Mouse (Mus musculus): ENCODE results near the gene Tmem63b. TPM values are rescaled to one million over a fixed set of nuclear protein-coding genes. Genes with fewer than 3 reads are reported as not detected.

The Tmem63b gene
- 1 to 10 TPM; 2.0 to 2.7 (median 2.4) TPM for polyA plus RNA-seq (2017; shearing (Covaris generic))

DNA sequence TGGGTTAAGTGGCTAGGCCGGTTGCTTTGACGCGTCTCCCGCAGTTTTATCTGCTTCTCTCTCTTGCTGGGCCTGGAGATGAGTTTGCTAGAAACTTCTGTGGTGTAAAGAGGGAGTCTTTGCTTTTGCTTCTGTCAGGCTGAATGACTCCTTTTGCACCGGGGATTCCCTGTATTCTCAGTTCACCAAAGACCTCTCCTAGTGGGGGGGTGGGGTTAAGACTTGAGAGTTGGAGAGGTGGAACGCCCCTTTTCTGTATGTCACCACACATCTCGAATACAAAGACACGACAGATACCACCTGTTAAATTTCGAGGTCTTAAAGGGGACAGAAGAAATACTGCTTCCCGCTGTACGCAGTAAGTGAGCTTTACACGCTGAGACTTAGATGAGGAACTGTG, at the start of gene Tmem63b:
Gene Tmem63b, minus strand, starts transcription at position 190 of the 400 bp plus-strand sequence.
- ATAC-seq: peak; percentile 44

DNA sequence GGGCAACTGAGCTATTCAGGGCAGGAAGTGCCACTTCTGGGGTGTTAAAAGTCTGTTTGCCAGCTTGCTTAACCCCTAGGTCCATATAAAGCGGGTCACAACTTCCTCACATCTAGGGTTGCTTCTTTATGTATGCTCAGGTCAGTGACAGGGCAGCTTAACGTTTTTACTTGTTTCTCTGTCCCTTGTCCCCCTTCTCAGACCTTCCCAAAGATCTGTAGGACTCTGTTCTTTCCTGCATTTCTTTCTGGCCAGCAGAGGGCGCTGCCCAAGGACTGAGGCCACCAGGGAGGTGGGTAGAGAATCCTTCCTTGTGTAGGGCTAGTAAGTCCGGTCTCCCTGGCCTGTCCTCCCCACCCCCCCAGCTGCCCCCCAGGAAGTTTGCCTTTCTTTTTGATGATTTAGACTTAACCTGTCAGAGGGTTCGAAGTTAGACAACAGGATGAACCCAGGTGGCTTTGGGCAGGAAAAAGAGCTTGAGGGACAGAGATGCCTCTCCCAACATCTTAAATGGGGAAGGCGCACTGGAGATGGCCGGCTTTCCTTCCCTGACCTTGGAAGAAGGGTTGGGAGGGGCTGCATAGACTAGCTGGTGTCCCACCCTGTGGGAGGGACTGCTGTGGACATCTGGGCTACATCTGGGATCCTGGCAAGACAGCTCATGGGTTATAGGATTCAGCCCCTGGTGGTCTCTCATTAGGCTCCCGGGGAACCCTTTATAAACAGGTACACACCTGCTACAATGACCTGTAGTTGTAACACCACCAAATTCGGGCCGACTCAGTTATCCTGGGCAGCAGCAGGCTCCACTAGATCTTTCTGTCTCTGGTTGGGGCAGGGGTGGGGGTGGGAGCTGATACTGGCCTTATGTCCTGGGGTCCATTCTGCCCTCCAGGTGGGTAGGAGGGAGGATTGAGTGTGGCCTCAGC, 48.9 kb upstream of the Tmem63b start:
- ATAC-seq: no peak

DNA sequence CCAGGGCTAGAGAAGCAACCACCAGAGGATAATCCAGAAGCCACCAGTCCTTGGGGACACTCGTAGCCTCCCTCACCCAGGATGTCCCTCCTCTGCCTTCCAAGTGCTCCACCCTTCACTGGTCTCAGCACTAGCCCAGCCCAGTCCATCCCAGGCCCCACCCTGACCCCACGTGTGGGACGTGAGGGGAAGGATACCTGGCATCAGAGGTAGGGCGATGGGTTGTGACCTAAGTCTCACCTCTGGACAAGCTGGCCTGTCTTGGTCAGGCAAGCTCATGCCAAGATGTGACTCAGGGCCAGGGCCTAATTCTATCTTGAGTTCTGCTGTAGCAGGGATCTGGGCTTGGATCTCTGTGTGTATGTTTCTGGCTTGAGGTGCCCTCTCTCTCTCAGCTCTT, 48.2 kb upstream of the Tmem63b start:
- no peak for ATAC-seq

DNA sequence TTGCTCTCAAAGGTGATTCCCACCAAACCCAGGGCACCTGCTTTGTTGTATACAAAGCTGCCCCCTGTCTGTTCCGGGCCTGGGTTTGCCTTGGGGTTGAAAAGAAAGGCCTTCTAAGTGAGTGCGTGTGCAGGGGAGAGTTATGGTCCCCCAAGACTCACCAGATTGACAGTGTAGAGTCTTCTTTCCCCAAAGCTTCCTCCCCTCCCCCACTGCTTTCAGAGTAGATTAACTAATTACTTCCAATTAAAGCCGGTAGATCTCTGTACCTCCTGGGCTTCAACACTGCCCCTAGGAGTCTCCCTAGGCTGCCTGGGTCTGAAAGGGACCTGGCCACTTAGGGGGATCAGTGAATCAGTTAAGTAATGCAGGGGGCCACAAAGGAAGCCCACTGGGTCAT, 47.6 kb upstream of the Tmem63b start:
- ATAC-seq: no peak

DNA sequence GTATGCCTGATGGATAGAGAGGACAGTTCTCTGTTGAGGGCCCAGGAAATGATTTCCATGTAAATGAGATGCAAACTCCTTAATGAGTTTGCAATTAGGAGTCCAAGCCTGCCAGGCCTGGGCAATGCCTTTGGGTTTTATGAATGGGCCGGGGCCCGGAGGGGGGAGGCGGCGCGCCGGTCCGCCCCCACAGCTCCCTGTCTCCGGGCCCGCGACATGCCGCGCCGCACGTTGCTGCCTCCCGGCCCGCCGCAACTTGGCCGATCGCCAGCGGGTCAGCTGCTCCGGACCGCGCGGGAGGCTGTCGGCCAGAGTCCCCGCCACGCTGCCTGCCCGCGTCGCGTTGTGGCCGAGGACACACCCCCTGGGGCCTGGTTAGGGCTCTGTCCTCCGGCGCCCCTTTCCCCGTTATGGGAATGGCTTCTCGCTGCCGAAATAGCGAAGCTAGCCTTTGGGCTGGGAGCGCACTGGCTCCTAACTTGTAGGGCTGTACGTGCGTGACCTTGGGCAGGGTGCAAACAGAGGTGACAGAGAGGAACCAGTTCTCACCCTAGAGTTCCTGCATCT, 47.1 kb upstream of the Tmem63b start, which contains the start of gene 1600014C23Rik:
Gene 1600014C23Rik, minus strand, starts transcription at position 110 of the 567 bp plus-strand sequence.
- ATAC-seq: no peak

DNA sequence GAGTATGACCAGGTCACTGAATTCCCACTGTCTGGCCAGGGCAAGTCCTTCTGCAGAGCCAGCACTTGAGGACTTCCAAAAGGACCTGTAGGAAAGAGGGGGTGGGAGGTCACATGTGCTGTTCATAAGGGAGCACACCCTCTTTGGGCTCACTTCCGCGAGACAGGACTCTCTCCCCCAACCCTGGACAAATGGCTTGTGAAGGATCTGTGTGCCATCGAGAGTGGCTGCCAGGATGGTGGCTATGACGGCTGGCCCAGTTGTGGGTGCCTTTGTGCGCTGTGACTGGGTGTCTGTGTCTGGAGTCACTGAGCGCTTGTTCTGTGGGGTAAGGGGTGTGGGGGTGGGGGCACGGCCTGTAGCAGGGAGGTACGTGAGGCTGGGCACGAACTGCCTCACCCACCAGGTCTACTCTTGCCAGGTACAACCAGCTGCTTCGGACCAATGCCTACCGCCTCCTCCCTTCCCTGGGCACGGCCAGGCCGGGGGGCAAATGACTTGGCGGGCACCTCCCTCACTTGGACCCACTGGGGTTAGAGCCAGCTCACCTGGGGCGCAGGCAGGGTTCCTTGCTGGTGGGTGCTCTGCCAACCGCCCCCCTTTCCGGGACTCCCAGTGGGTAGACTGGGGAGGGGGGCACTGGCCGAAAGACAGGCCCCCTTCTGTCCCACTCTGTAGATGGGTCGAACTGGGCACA, 46.5 kb upstream of the Tmem63b start:
- no peak for ATAC-seq

DNA sequence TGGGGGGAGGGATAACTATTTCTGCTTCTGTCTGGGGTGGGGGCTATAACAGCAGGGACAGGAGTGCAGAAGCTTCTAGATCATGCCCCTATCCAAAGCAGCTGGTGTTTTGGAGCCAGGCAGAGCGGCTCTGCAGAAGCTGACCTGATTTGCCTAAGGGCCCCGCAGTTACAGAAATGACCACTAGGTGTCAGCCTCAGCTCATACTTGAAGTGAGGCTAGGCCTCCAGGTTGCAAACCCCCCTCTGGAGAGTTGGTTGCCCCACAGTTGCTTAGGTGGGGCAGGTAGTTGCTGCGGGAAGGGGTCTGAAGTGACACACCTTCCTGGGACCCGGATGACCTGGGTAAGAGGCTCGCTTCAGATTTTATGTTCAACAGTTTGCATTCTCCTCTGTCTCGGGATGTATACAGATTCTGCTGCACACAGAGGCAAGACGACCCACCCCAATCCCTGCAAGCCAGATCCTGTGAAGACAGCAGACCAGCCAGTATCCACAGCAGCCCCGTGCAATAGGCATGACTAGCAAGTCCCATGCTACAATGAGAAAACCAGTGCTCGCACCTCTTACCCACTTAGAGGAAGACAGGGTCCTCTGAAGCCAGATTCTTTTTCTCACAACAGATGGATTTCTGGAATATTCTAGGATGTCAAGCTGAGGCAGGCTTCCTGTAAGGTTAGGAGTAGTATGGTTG, 44.6 kb upstream of the Tmem63b start:
- ATAC-seq: peak; percentile 64

DNA sequence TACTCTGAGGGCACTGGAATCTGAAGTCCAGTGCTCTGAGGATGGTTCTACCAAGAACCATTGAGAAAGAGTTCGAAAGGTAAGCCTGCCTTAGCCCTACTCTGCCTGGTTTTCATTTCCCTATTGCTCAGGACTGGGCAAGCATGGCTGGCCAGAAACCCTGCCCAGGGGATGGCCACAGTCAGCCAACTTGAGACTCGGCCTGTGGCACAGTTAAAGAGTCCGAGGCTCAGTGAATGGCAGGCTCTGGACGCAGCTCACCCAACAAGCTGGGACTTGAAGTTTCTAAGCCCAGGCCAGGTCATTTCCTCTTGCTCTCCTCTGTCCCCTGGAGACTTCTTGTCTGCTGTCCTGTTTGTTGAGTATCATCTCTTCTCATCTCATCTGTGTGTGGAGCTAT, 44.0 kb upstream of the Tmem63b start:
- no peak for ATAC-seq

DNA sequence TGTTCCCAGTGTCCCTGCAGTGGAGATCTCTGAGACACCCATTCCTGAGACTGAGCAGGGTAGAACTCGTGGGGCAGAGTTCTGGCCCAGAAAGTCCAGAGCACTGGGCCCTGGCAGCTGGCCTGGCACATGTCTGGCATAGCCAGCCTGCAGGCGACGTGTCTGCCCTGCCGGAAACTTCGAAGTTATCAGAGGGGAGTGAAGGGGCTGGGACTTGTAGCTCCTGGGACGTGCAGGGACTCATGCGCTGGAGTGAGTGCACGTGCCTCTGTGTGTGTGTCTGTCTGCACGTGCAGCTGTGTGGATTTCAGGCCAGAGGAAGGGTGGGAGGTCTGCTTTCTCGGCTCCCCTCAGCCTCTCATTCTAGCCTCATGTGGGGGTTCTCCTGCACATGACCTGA, 42.7 kb upstream of the Tmem63b start:
- no peak for ATAC-seq

DNA sequence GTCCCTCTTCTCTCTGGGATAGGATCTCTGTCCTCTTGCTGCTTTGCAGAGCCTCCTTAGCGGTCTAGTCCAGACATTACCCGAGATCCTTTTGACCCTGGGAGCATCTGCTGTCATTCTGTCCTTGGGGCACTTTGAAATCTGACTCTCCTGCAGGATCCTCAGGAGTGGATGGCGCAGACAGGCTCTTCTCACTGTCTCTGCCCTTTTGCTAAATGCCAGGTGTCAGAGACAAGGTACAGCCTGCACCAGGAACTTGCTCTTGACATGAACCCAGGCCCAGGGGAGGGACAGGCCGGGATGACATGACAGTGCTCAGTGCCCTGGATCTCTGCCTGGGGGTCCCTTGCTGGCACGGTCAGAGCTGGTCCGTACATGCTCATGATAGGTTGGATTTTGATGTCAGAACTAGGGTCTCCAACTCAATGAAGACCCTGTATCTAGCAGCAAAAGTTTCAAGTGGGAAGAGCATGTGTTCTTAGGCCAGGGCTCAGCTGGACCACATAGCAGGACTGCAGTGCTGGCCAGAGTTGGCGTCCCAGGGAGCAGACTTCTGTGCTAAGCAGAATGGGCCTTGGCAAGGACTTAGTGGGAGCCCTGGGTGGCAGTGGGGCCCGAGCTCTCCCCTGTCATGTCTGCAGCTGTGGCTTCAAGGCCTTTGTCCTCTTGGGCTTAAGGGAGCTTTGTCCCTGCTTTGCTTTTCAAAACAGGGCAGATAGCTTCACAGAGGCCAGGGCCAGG, 41.4 kb upstream of the Tmem63b start:
- no peak for ATAC-seq

DNA sequence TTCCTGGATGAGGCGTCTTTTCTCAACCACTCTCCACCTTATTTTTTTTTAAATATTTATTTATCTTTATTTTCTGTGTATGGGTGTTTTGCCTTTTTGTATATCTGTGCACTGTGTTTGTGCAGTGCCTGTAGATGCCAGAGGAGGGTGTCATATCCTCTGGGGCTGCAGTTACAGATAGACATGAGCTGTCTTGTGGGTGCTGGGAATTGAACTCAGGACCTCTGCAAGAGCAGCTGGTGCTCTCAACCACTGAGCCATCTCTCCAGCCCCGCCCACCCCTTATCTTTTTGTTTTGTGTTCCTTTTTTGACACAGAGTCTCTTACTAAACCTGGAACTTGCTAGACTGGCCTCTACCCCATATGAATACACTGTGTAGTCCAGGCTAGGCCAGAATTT, 40.8 kb upstream of the Tmem63b start:
- no peak for ATAC-seq

DNA sequence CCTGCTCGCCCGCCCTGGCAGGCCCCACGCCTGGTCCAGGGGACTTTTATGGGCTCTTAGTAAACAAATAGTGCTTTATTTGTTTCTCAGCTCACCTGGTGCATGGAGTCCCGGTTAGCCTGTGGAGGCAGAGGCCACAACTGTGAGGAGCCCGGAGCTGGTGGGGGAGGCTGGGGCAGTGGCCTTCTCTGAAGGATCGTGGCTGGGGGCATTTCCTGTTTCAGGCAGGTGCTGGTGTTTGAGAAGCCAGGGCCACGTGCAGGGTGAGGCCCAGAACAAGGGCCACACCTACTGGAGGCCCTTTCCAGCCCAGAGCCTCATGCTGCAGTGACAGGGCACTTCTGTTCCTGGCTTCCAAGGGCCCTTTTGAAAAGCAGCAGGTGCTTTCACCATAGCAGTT, 39.5 kb upstream of the Tmem63b start:
- ATAC-seq: no peak

DNA sequence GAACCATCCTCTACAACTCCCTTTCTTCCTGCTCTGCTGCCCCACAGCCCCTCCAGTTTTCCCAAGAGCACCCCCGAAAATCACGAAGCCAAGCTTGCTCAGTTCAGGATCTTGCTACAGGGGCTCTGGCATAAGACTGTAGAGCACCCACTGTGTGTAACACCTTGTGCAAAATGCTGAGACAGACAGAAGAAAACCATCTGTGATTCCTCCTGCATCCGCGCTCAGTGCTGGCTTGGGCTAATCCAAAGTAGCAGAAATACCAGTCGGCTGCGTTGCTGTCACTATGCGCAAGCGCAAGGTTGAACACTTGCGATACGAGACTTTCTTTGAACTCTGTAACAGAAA, 37.8 kb upstream of the Tmem63b start:
- ATAC-seq: no peak

DNA sequence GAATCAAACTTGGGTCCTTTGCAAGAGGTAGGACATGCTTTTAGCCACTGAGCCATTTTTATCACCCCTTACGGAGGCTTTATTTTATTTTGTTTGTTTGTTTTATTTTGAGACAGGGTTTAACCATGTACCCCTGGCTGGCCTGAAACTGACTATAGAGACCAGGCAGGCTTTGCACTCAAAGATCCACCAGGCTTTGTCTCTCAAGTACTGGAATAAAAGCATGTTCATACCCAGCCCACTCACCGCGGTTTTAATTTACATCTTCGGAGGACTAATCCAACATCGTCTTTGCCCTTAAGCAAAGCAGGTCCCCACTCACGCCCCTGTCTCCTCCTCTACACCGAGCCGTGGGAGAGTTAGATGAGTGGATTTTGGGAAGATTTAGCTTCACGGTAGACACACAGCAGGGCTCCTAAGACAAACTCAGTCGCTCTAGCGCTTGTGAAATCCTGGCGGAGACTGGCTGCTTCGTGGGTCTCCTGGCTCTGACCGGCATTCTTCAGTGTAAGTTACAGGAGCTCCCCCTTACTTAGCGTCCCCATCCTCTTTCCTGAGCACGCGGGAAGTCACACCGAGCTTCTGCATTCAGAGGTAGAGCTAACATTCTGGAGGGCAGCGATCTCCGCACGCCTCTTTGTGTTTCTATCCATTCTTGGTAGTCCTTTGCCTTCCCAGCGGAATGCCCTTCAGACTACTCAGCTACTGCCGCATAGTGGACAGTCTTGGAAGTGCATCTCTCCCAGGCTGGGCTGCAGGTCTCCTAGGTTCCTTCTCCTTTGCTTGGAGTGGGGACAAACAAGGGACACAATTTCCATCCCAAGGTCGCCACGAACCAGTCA, 37.2 kb upstream of the Tmem63b start:
- ATAC-seq: peak; percentile 68

DNA sequence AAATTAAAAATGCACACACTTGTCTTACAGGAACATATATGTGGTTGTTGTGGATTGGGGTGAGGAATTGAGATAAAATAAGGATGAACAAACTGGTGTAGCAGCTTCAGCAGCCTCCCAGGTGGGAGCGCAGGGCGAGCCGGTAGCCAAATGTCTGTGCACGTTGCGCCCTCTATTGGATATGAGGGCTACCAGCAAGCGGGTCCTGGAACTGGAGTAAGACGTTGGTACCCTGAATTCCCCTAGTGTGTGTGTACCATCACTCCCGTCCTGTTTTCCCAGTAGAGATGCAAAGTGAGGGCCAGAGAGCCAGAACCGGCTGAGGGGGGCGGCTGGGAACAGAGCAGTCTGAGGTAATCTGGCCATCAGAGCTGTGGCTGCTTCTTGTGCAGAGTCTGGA, 31.6 kb upstream of the Tmem63b start:
- peak; percentile 52 for ATAC-seq

DNA sequence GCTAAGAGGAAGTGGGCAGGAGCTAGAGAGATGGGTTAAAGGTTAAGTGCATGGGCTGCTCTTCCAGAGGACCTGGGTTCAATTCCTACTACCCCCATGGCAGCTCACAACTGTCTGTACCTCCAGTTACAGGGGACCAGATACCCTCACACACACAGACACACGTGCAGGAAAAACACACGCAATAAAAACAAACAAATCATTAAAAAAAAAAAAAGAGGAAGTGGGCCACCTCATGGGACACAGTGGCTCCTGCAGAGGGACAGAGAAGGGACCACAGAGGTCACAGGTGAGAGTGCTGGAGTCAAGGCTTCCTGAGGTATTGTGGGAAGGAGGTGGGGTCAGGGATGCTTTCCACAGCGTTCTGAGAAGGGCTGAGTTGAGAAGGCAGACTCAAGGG, 24.8 kb upstream of the Tmem63b start:
- ATAC-seq: no peak

DNA sequence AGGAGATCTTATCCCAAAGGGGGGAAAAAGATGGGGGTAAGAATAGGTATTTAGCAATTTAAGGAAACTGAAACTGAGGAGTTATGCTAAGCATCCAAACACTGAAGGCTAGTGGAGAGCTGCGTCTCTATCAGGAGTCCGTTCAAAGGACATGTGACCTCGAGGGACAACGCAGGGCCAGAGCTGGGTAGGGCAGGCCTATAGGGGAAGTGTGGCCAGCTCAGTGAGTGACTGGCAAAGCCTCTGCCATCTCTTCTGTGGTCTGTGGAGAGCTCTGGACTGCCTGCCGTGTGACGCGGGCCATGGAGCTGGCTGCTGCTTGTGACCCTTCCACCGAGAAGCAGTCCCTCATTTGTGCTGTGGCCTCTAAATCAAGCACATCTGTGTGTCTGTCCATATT, 23.7 kb upstream of the Tmem63b start:
- no peak for ATAC-seq

DNA sequence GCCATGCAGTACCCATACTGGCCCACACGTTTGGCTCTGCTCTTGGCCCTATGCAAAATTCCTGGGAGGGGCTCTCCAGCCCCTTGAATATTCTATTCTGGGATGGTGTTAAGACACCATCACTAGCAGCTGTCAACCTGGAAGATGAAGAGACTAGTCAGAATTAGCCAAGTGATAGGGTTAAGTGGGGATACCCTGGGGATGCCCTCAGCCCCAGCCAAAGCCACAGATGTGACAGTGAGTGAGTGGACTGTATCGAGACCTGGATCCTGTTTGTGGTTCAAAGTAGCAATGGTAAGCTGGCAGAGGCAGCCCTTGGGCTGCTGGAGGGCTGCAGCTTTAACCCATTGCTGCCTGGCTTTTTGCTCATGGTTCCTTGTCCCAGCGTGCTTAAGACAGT, 23.1 kb upstream of the Tmem63b start:
- ATAC-seq: no peak

DNA sequence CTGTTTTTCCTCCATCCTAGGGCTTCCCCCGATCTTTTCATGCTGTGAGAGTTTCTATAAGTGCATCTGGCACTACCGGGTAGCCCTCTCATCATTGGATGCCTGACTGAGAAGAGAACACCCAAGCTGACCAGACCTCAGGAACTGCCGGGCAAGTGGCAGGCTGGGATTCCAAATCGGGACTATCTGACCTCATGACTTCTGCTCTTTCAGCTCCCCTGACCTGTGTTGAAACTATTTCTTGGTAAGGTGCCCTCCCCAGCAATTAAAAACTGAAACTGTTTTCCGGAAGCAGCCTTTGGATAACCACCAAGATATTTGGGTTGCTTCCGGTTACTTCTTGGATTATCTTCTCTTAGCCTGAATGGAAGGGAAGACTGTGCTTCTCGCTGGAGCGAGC, 21.5 kb upstream of the Tmem63b start:
- no peak for ATAC-seq

DNA sequence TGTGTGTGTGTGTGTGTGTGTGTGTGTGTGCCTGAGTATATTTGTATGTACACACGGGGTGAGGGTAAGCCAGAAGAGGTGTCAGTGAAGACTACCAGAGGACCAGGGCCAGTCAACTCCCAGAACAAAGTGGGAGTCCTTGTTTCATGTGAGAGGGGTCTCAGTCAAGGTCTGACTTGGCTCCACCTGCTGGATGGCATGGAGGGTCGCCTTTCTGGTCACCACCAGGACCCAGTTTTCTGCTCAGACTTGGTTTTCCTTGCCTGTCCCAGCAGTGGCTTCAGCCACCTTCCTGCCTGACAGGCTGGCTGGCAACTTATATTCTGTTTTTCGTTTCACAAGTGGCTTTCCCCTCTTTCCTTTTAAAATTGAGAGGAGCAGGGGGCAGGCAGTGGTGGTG, 20.7 kb upstream of the Tmem63b start:
- no peak for ATAC-seq

DNA sequence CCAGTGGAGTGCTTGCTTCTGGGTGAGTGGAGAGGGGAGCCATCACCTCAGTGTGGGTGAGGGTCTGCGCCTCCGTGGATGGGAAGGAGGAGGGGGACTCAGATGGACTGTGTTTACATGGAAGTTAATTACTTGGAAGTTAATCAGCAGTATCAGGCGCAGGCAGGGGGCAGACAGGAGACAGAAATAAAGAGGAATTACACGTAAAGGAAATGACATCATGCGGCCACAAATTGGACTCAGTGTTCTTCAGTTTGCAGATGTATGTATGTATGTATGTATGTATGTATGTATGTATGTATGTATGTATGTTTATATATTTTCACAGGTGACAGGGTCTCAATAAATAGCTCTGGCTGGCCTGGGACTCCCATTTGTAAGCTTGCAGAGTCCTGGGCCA, 20.1 kb upstream of the Tmem63b start:
- ATAC-seq: no peak
